Mouse (Mus musculus) kidney, postnatal 0 days (tissue): ENCODE measurements around the gene Rftn1. TPM values are rescaled to one million over a fixed set of nuclear protein-coding genes. Genes with fewer than 3 reads are reported as not detected.

Experiments used
- ATAC-seq: fragments of 200-750 bp; cut with Nextera tagmentation; replicated peaks from 2 replicates; pipeline ENCODE4 v1.8.0; 2017; ENCODE audit warnings: low read depth, moderate number of reproducible peaks, moderate TSS enrichment, moderate library complexity; ENCODE audit not compliant: low FRiP score
- DNase-seq: peaks from one replicate; pipeline ENCODE4 v3.0.0-alpha.2; 2016; ENCODE audit warnings: low spot score
- H3K27ac ChIP-seq: fragments of 300-500 bp; sonication (generic); 2 replicates; pipeline ENCODE4 v1.5.1; 2014; ENCODE audit warnings: mild to moderate bottlenecking
- H3K27me3 ChIP-seq: fragments of 300-500 bp; sonication (generic); 2 replicates; pipeline ENCODE4 v1.6.1; 2014; ENCODE audit warnings: low read length, mixed read lengths; ENCODE audit not compliant: insufficient read depth
- H3K36me3 ChIP-seq: fragments of 300-500 bp; sonication (generic); 2 replicates; pipeline ENCODE4 v1.6.1; 2014; ENCODE audit warnings: low read length, mixed read lengths; ENCODE audit not compliant: insufficient read depth
- H3K4me1 ChIP-seq: fragments of 300-500 bp; sonication (generic); replicated peaks from 2 replicates; pipeline ENCODE4 v1.6.1; 2014; ENCODE audit warnings: antibody characterized with exemption, low read length, mixed read lengths; ENCODE audit not compliant: insufficient read depth
- H3K4me2 ChIP-seq: fragments of 300-500 bp; sonication (generic); 2 replicates; pipeline ENCODE4 v1.6.1; 2014; ENCODE audit warnings: mild to moderate bottlenecking, low read length, moderate library complexity, mixed read lengths
- H3K4me3 ChIP-seq: fragments of 300-500 bp; sonication (generic); replicated peaks from 2 replicates; pipeline ENCODE4 v1.5.1; 2014; ENCODE audit warnings: low read depth, low read length
- H3K9ac ChIP-seq: fragments of 300-500 bp; sonication (generic); 2 replicates; pipeline ENCODE4 v1.6.1; 2014; ENCODE audit warnings: low read depth, low read length
- H3K9me3 ChIP-seq: fragments of 300-500 bp; sonication (generic); replicated peaks from 2 replicates; pipeline ENCODE4 v1.6.1; 2016; ENCODE audit warnings: low read length, inconsistent platforms, mixed read lengths
- CTCF ChIP-seq: IDR thresholded peaks from 2 replicates; pipeline ENCODE4 v1.5.1; 2016; ENCODE audit warnings: antibody characterized with exemption, low read depth, mild to moderate bottlenecking, moderate library complexity
- WGBS: fragments of 180-500 bp; shearing (Covaris S2); extraction: QIAGEN DNeasy Blood & Tissue Kit; methylation state at CpG from one replicate; pipeline ENCODE4 v1.1.7; 2014; 5-methylcytosine and 5-hydroxymethylcytosine counted together
- polyA plus RNA-seq: library from polyadenylated mRNA; unstranded; fragments of >200 nt; fragmentation: Nextera tagmentation; extraction: Ambion mirVana; gene quantifications from 2 replicates; pipeline ENCODE4 v1.2.1, GENCODE M21; 2015

Gene Rftn1
- polyA plus RNA-seq, 1 experiment from 2014 or later, result 11.8 TPM

- ATAC-seq (no peak), DNase-seq (no peak)
- Histone ChIP-seq H3K27ac (no peak overlapping the region), H3K4me1 (no peaks in the 10 kb centered on the region), H3K9ac (no peak overlapping the region), H3K27me3 (no peaks in the 10 kb centered on the region), H3K9me3 (no peaks in the 10 kb centered on the region), H3K4me2 (no peak overlapping the region), H3K36me3 (no peaks in the 10 kb centered on the region), H3K4me3 (no peak overlapping the region)
- 86% methylated on average over 6 of the region's 6 CpGs for WGBS
- no peak for TF ChIP-seq CTCF
Measured at GRCm38 (mm10) chr17:50098297-50098696, 92.2 kb downstream of the Rftn1 start.

DNA sequence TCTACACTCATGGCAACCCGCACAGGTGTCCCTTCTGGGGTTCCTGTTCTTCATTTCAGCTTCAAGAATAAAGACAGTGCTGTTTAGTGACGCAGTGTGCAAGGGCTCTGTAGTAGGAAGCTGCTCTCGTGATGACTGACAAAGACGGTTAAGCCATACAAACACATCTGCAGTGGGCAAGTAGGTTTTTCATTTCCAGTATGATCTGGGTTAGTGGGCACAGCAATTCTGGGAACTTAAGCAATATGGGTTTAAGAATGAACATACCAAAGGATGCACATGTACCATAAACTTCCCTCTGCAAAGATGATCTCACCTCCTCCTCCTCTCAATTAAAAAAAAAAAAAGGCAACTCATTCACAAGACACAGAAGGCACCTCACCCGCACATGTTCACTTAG lies 92.6 kb downstream of the Rftn1 start:
- Histone ChIP-seq H3K4me1 (no peaks in the 10 kb centered on the region), H3K36me3 (no peaks in the 10 kb centered on the region), H3K9ac (no peak overlapping the region), H3K9me3 (no peaks in the 10 kb centered on the region), H3K27me3 (no peaks in the 10 kb centered on the region), H3K4me2 (no peak overlapping the region), H3K4me3 (no peak overlapping the region), H3K27ac (no peak overlapping the region)
- ATAC-seq (no peak), DNase-seq (no peak)
- no peak for TF ChIP-seq CTCF
- WGBS, result 89% methylated on average over 5 of the region's 5 CpGs

- Histone ChIP-seq H3K4me2 (no peak overlapping the region), H3K36me3 (no peaks in the 10 kb centered on the region), H3K9ac (no peak overlapping the region), H3K4me1 (no peaks in the 10 kb centered on the region), H3K27me3 (no peaks in the 10 kb centered on the region), H3K4me3 (no peak overlapping the region), H3K9me3 (no peaks in the 10 kb centered on the region), H3K27ac (no peak overlapping the region)
- ATAC-seq, result no peak
- WGBS, result 94% methylated on average over 4 of the region's 4 CpGs
- TF ChIP-seq CTCF, result no peak
- DNase-seq, result no peak
Measured at GRCm38 (mm10) chr17:50096305-50096704, 94.2 kb downstream of the Rftn1 start.

DNA sequence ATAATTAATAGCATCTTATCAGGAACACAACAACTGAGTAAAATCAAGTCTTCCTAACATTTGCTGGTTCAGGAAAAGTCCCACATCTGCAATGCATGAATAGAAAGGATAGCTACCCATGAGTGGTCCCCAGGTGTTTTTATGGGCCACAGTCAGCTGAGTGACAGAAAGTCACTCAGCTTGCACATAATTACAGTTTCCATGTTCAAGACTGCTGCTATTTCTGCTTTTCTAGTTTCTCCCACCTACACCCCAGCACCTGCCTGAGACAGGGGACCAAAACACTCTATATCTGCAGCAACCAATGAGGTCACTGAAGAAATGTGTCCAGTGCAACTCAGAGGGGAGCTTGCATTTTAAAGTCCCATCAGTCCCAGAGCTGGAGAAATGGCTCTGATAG lies 95.9 kb downstream of the Rftn1 start:
- no peaks in the 10 kb centered on the region for H3K27me3 ChIP-seq
- H3K4me3 ChIP-seq, result no peak overlapping the region
- H3K9ac ChIP-seq, result no peak overlapping the region
- no peaks in the 10 kb centered on the region for H3K9me3 ChIP-seq
- H3K4me1 ChIP-seq, result no peaks in the 10 kb centered on the region
- no peak for ATAC-seq
- H3K36me3 ChIP-seq, result no peaks in the 10 kb centered on the region
- H3K27ac ChIP-seq, result no peak overlapping the region
- TF ChIP-seq CTCF, result no peak
- no peak for DNase-seq
- H3K4me2 ChIP-seq, result no peak overlapping the region

DNA sequence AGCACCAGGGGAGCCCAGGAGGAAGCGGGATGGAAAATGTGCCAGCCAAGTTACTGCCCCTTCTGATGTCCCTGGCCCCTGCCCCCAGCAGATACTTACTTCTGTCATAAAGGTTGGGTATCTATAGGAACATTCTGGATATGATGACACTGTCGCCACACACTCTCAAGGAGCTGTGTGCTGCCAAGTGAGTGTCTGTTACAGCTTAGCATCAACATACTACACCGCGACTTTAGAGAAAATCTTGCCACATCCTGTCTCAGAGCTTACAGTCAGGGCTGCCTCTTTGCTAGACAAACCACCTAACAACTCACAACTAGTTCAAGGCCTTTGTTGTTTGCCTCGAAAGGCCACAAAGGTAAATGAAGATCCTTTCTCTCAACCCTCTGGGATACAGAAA lies 96.4 kb downstream of the Rftn1 start:
- TF ChIP-seq CTCF, result no peak
- Histone ChIP-seq H3K4me3 (no peak overlapping the region), H3K27me3 (no peaks in the 10 kb centered on the region), H3K9ac (no peak overlapping the region), H3K27ac (no peak overlapping the region), H3K4me1 (no peaks in the 10 kb centered on the region), H3K9me3 (no peaks in the 10 kb centered on the region), H3K4me2 (no peak overlapping the region), H3K36me3 (no peaks in the 10 kb centered on the region)
- 88% methylated on average over 5 of the region's 5 CpGs for WGBS
- no peak for ATAC-seq
- no peak for DNase-seq

DNA sequence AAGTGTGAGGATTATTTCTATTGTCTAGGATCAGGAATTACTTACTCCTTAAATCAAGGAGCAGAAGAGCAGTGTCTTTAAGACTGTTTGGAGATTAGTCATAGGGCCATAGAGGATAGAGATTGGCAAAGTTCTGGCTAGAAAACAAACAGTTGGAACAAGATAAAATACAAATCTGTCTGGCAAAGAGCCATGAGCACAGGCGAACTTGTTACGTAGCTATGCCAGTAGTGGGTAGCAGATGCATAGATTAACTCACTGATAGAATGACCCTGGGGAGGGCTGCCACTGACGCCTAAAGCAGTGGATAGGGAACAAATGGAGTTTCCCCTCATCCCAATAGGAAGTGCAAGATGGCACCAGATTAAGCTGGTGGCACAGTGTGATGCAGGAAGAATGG lies 97.1 kb downstream of the Rftn1 start:
- WGBS, result 66% methylated on average over 3 of the region's 3 CpGs
- H3K9me3 ChIP-seq, result no peaks in the 10 kb centered on the region
- DNase-seq (no peak), ATAC-seq (no peak)
- H3K4me3 ChIP-seq, result no peak overlapping the region
- no peaks in the 10 kb centered on the region for H3K36me3 ChIP-seq
- no peaks in the 10 kb centered on the region for H3K27me3 ChIP-seq
- no peak overlapping the region for H3K4me2 ChIP-seq
- no peak overlapping the region for H3K27ac ChIP-seq
- TF ChIP-seq CTCF, result no peak
- no peak overlapping the region for H3K9ac ChIP-seq
- H3K4me1 ChIP-seq, result no peaks in the 10 kb centered on the region

- WGBS, result 87% methylated on average over 8 of the region's 8 CpGs
- H3K9me3 ChIP-seq, result no peaks in the 10 kb centered on the region
- DNase-seq (no peak), ATAC-seq (no peak)
- TF ChIP-seq CTCF, result no peak
- H3K4me1 ChIP-seq, result no peaks in the 10 kb centered on the region
- no peaks in the 10 kb centered on the region for H3K27me3 ChIP-seq
- no peak overlapping the region for H3K4me2 ChIP-seq
- H3K36me3 ChIP-seq, result no peaks in the 10 kb centered on the region
- H3K4me3 ChIP-seq, result no peak overlapping the region
- no peak overlapping the region for H3K9ac ChIP-seq
- no peak overlapping the region for H3K27ac ChIP-seq
Measured at GRCm38 (mm10) chr17:50092848-50093247, 97.6 kb downstream of the Rftn1 start.
